Mouse (Mus musculus): Measurements from ENCODE around the gene Zmiz1. TPM values are rescaled to one million over a fixed set of nuclear protein-coding genes. Genes with fewer than 3 reads are reported as not detected.

Gene Zmiz1
- polyA plus RNA-seq, 1 experiment = 52.6 TPM

- TF ChIP-seq CTCF (IDR thresholded peaks at IDR 0.05; ENCODE audit: insufficient read depth, low read length) = no peak
- TF ChIP-seq POLR2A (IDR thresholded peaks at IDR 0.05; ENCODE audit: borderline replicate concordance, extremely low read depth, low read depth, low read length) = no peak
- 56% methylated on average over 7 of the region's 7 CpGs for WGBS
- Histone ChIP-seq H3K4me3 (replicated peaks; ENCODE audit: extremely low read depth, low read depth, low read length) (no peak overlapping the region), H3K4me1 (ENCODE audit: control insufficient read depth, insufficient read depth, low read length) (no peaks in the 10 kb centered on the region; the same call in 1 of the 2 replicates)
- no peak for DNase-seq
These were observed 35.1 kb upstream of the Zmiz1 start for GRCm38 (mm10) chr14:25423721-25424443.

GRCm38 (mm10) chr14:25438255-25438654 lies 20.7 kb upstream of the Zmiz1 start:
- no peak overlapping the region for H3K4me3 ChIP-seq (replicated peaks; ENCODE audit: extremely low read depth, low read depth, low read length)
- TF ChIP-seq POLR2A (IDR thresholded peaks at IDR 0.05; ENCODE audit: borderline replicate concordance, extremely low read depth, low read depth, low read length) (no peak), CTCF (IDR thresholded peaks at IDR 0.05; ENCODE audit: insufficient read depth, low read length) (no peak)
- no peak for DNase-seq
- H3K4me1 ChIP-seq (ENCODE audit: control insufficient read depth, insufficient read depth, low read length) = no peaks in the 10 kb centered on the region

- no peak for DNase-seq
- 19% methylated on average over 1 of the region's 1 CpGs for WGBS
- no peak overlapping the region for H3K4me3 ChIP-seq (replicated peaks; ENCODE audit: extremely low read depth, low read depth, low read length)
- no peaks in the 10 kb centered on the region for H3K4me1 ChIP-seq (ENCODE audit: control insufficient read depth, insufficient read depth, low read length)
- no peak for TF ChIP-seq POLR2A (IDR thresholded peaks at IDR 0.05; ENCODE audit: borderline replicate concordance, extremely low read depth, low read depth, low read length)
- TF ChIP-seq CTCF (IDR thresholded peaks at IDR 0.05; ENCODE audit: insufficient read depth, low read length) = no peak
These were observed 18.9 kb upstream of the Zmiz1 start for GRCm38 (mm10) chr14:25440116-25440515.

- 55% methylated on average over 3 of the region's 3 CpGs for WGBS
- Histone ChIP-seq H3K4me1 (ENCODE audit: control insufficient read depth, insufficient read depth, low read length) (no peaks in the 10 kb centered on the region), H3K4me3 (replicated peaks; ENCODE audit: extremely low read depth, low read depth, low read length) (no peak overlapping the region)
- DNase-seq = no peak
- no peak for TF ChIP-seq CTCF (IDR thresholded peaks at IDR 0.05; ENCODE audit: insufficient read depth, low read length)
- TF ChIP-seq POLR2A (IDR thresholded peaks at IDR 0.05; ENCODE audit: borderline replicate concordance, extremely low read depth, low read depth, low read length) = no peak
These were observed 18.2 kb upstream of the Zmiz1 start for GRCm38 (mm10) chr14:25440777-25441176.

- no peak for TF ChIP-seq CTCF (IDR thresholded peaks at IDR 0.05; ENCODE audit: insufficient read depth, low read length)
- TF ChIP-seq POLR2A (IDR thresholded peaks at IDR 0.05; ENCODE audit: borderline replicate concordance, extremely low read depth, low read depth, low read length) = no peak
- 69% methylated on average over 5 of the region's 5 CpGs for WGBS
- H3K4me3 ChIP-seq (replicated peaks; ENCODE audit: extremely low read depth, low read depth, low read length) = no peak overlapping the region
These were observed 17.5 kb upstream of the Zmiz1 start for GRCm38 (mm10) chr14:25441469-25441868.

GRCm38 (mm10) chr14:25442676-25443075 lies 16.3 kb upstream of the Zmiz1 start:
- TF ChIP-seq POLR2A (IDR thresholded peaks at IDR 0.05; ENCODE audit: borderline replicate concordance, extremely low read depth, low read depth, low read length) (no peak), CTCF (IDR thresholded peaks at IDR 0.05; ENCODE audit: insufficient read depth, low read length) (no peak)
- 61% methylated on average over 2 of the region's 2 CpGs for WGBS
- no peak for DNase-seq

More at GRCm38 (mm10) chr14:25441469-25441868, 17.5 kb upstream of the Zmiz1 start:
- H3K4me1 ChIP-seq (ENCODE audit: control insufficient read depth, insufficient read depth, low read length) = no peaks in the 10 kb centered on the region
- DNase-seq = no peak

GRCm38 (mm10) chr14:25447136-25447775 lies 11.7 kb upstream of the Zmiz1 start:
- no peak overlapping the region for H3K4me3 ChIP-seq (replicated peaks; ENCODE audit: extremely low read depth, low read depth, low read length)
- peaks cover 11% of the 10 kb centered on the region for H3K4me1 ChIP-seq (ENCODE audit: control insufficient read depth, insufficient read depth, low read length)
- WGBS = 71% methylated on average over 6 of the region's 6 CpGs
- DNase-seq = no peak
- TF ChIP-seq POLR2A (IDR thresholded peaks at IDR 0.05; ENCODE audit: borderline replicate concordance, extremely low read depth, low read depth, low read length) (no peak), CTCF (IDR thresholded peaks at IDR 0.05; ENCODE audit: insufficient read depth, low read length) (no peak)

More at GRCm38 (mm10) chr14:25442676-25443075, 16.3 kb upstream of the Zmiz1 start:
- Histone ChIP-seq H3K4me3 (replicated peaks; ENCODE audit: extremely low read depth, low read depth, low read length) (no peak overlapping the region), H3K4me1 (ENCODE audit: control insufficient read depth, insufficient read depth, low read length) (peaks cover 4% of the 10 kb centered on the region; the same call in 1 of the 2 replicates)

- 95% methylated on average over 2 of the region's 2 CpGs for WGBS
- no peak for DNase-seq
- TF ChIP-seq CTCF (IDR thresholded peaks at IDR 0.05; ENCODE audit: insufficient read depth, low read length) (no peak), POLR2A (IDR thresholded peaks at IDR 0.05; ENCODE audit: borderline replicate concordance, extremely low read depth, low read depth, low read length) (no peak)
These were observed 10.5 kb upstream of the Zmiz1 start for GRCm38 (mm10) chr14:25448471-25448870.

GRCm38 (mm10) chr14:25451099-25451667 lies 7.8 kb upstream of the Zmiz1 start:
- no peak for TF ChIP-seq CTCF (IDR thresholded peaks at IDR 0.05; ENCODE audit: insufficient read depth, low read length)
- TF ChIP-seq POLR2A (IDR thresholded peaks at IDR 0.05; ENCODE audit: borderline replicate concordance, extremely low read depth, low read depth, low read length) = no peak
- DNase-seq = no peak
- 36% methylated on average over 7 of the region's 7 CpGs for WGBS
- Histone ChIP-seq H3K4me1 (ENCODE audit: control insufficient read depth, insufficient read depth, low read length) (peaks cover 20% of the 10 kb centered on the region), H3K4me3 (replicated peaks; ENCODE audit: extremely low read depth, low read depth, low read length) (no peak overlapping the region)

More at GRCm38 (mm10) chr14:25448471-25448870, 10.5 kb upstream of the Zmiz1 start:
- no peak overlapping the region for H3K4me3 ChIP-seq (replicated peaks; ENCODE audit: extremely low read depth, low read depth, low read length)
- H3K4me1 ChIP-seq (ENCODE audit: control insufficient read depth, insufficient read depth, low read length) = peaks cover 16% of the 10 kb centered on the region
